In genomic region chr17:31727230-31727629, GRCm38 (mm10) we compare ENCODE assay signal across 11 mouse cellular contexts. TPM values are rescaled to one million over a fixed set of nuclear protein-coding genes. Genes with fewer than 3 reads are reported as not detected.
A peak's percentile ranks its signal among the peaks of the same experiment; 100 is the strongest.
DNase-seq lines count a peak whose midpoint lies in the region; ATAC-seq lines count a peak whose summit lies in the region.
"Had no signal": no experiment of that assay in that cellular context is flagged by ENCODE, and none has a peak within 500 bp of the region (broad histone marks: within the 10 kb centered on the region; RNA-seq: fewer than 3 reads in every experiment).

No protein-coding gene starts in this region.

- no peaks in the 10 kb centered on the region for H3K9me3 ChIP-seq in embryonic facial prominence, embryonic 10.5 days
- H3K9me3 ChIP-seq: liver, embryonic 13.5 days had no signal

- H3K36me3 ChIP-seq in embryonic facial prominence, embryonic 10.5 days (replicated peaks) = no peaks in the 10 kb centered on the region
- H3K36me3 ChIP-seq: liver, embryonic 13.5 days had no signal

- intact Hi-C loops in heart, postnatal 25 days (cut with DNase I) = no loop called here

- DNase-seq in heart, adult 18-20 months = peak; percentile 45 to 64
- DNase-seq in heart, postnatal 25 days (ENCODE audit: low spot score) = no peak
- peak; percentile 21 for DNase-seq in ovary, postnatal 36 days (ENCODE audit: low spot score)
- DNase-seq in ovary, postnatal 14 days (ENCODE audit: low spot score) = no peak
- DNase-seq in embryonic facial prominence, embryonic 10.5 days (ENCODE audit: low spot score) = no peak
- peak; percentile 43 for DNase-seq in skeletal muscle tissue, adult 2 months (ENCODE audit: low read depth, low spot score)
- DNase-seq: embryo, embryonic 11 days; liver, embryonic 13.5 days had no signal

- H3K4me1 ChIP-seq in embryonic facial prominence, embryonic 10.5 days = peaks cover 49% of the 10 kb centered on the region
- H3K4me1 ChIP-seq: liver, embryonic 13.5 days had no signal

- ATAC-seq in inflammation-experienced regulatory T-cells, adult 6 months = no peak
- ATAC-seq in erythroid progenitor cell, adult 5-6 weeks (replicated peaks; ENCODE audit: low FRiP score, poor library complexity, severe bottlenecking) = no peak

- 64% methylated on average over 4 of the region's 4 CpGs for WGBS in embryonic facial prominence, embryonic 10.5 days

- H3K27ac ChIP-seq in embryonic facial prominence, embryonic 10.5 days (replicated peaks) = 0 out of 2 replicates have a peak overlapping the region, but pooled peaks have one; percentile 19
- H3K27ac ChIP-seq: hindbrain, embryonic 14.5 days; liver, embryonic 13.5 days had no signal

- 0 out of 2 replicates have a peak, but pooled peaks cover 6% of the 10 kb centered on the region for H3K27me3 ChIP-seq in embryonic facial prominence, embryonic 10.5 days (replicated peaks; ENCODE audit: low read depth, poor library complexity, severe bottlenecking)
- H3K27me3 ChIP-seq: liver, embryonic 13.5 days had no signal

- no peak overlapping the region for H3K4me3 ChIP-seq in embryonic facial prominence, embryonic 10.5 days
- H3K4me3 ChIP-seq: liver, embryonic 13.5 days had no signal

RNA-seq across cellular contexts. Expression of gene Cryaa, which starts 49.6 kb away (rescaled TPM):
- not detected for total RNA-seq in heart, adult 18-20 months (2021)
- not detected for total RNA-seq in heart, postnatal 25 days (2021)
- polyA plus RNA-seq in embryonic facial prominence, embryonic 10.5 days (2016; fragmentation: Nextera tagmentation; extraction: Ambion mirVana) = 0.77 TPM in 1 of 2 replicates, not detected in the other
- polyA plus RNA-seq in inflammation-experienced regulatory T-cells, adult 6 months (2017; shearing (Covaris generic)) = not detected
- not detected in 2 replicates for total RNA-seq in erythroid progenitor cell, adult 5-6 weeks (2015; ENCODE audit: low replicate concordance)
- total RNA-seq in erythroid progenitor cell, adult 5-6 weeks (2017; ENCODE audit: low replicate concordance) = not detected in 2 replicates
- polyA plus RNA-seq: liver, embryonic 13.5 days had no signal

Comparison
In these comparisons a context has a peak if more than half of its experiments do, and no peak if none do; other contexts are left out.
1. DNase-seq: peak in heart, adult 18-20 months (2 of 2), ovary, postnatal 36 days (single experiment) and skeletal muscle tissue, adult 2 months (single experiment); none in heart, postnatal 25 days (single experiment), ovary, postnatal 14 days (single experiment) and embryonic facial prominence, embryonic 10.5 days (single experiment).